Comparison of ENCODE assay signal across 8 mouse cellular contexts in genomic region chr10:64087521-64087920, GRCm38 (mm10). TPM values are rescaled to one million over a fixed set of nuclear protein-coding genes. Genes with fewer than 3 reads are reported as not detected.
DNase-seq lines count a peak whose midpoint lies in the region; ATAC-seq and TF ChIP-seq lines count a peak whose summit lies in the region.
"Had no signal": no experiment of that assay in that cellular context is flagged by ENCODE, and none has a peak within 500 bp of the region (broad histone marks: within the 10 kb centered on the region; RNA-seq: fewer than 3 reads in every experiment).

No protein-coding gene starts in this region.

- no peaks in the 10 kb centered on the region for H3K4me1 ChIP-seq in lung, embryonic 14.5 days (ENCODE audit: insufficient read depth)
- peaks cover 46% of the 10 kb centered on the region for H3K4me1 ChIP-seq in forebrain, embryonic 10.5 days
- H3K4me1 ChIP-seq in intestine, embryonic 16.5 days (ENCODE audit: control insufficient read depth, insufficient read depth, low read length): no peaks in the 10 kb centered on the region
- H3K4me1 ChIP-seq in small intestine, adult 2 months (ENCODE audit: control insufficient read depth, insufficient read depth, insufficient read length, low read length): no peaks in the 10 kb centered on the region

- no peak overlapping the region for H3K9ac ChIP-seq in lung, embryonic 14.5 days
- H3K9ac ChIP-seq in intestine, embryonic 16.5 days (ENCODE audit: low read depth, low read length): peak overlapping the region; percentile 61

- 3% methylated on average over 12 of the region's 12 CpGs for WGBS in lung, embryonic 14.5 days
- WGBS in forebrain, embryonic 10.5 days: under 1% methylated on average over 12 of the region's 12 CpGs
- 1% methylated on average over 12 of the region's 12 CpGs for WGBS in intestine, embryonic 16.5 days
- 4% methylated on average over 12 of the region's 12 CpGs for WGBS in small intestine, adult 2 months

- H3K9me3 ChIP-seq in lung, embryonic 14.5 days (ENCODE audit: low read depth, low read length): no peaks in the 10 kb centered on the region
- no peaks in the 10 kb centered on the region for H3K9me3 ChIP-seq in forebrain, embryonic 10.5 days
- H3K9me3 ChIP-seq in intestine, embryonic 16.5 days (ENCODE audit: control insufficient read depth, low read length): no peaks in the 10 kb centered on the region

- no peaks in the 10 kb centered on the region for H3K36me3 ChIP-seq in lung, embryonic 14.5 days (ENCODE audit: insufficient read depth)
- H3K36me3 ChIP-seq in forebrain, embryonic 10.5 days (replicated peaks): no peaks in the 10 kb centered on the region
- no peaks in the 10 kb centered on the region for H3K36me3 ChIP-seq in intestine, embryonic 16.5 days (ENCODE audit: control insufficient read depth, insufficient read depth, low read length)
- H3K36me3 ChIP-seq in small intestine, adult 2 months (ENCODE audit: control insufficient read depth, insufficient read depth, low read length): no peaks in the 10 kb centered on the region

- DNase-seq in lung, embryonic 14.5 days: no peak
- DNase-seq in lung, postnatal 4 days: no peak
- DNase-seq in forebrain, embryonic 10.5 days (ENCODE audit: extremely low spot score, low spot score): no peak
- DNase-seq in ovary, adult 18-20 months (ENCODE audit: low spot score): no peak
- DNase-seq: gastrocnemius, postnatal 36 days had no signal

- no peak for ATAC-seq in lung, embryonic 14.5 days (ENCODE audit: insufficient read depth)
- no peak for ATAC-seq in intestine, embryonic 16.5 days
- ATAC-seq in CD4-positive, CD25-positive, alpha-beta regulatory T cell, adult 4 months: no peak

- peak overlapping the region; percentile 63 for H3K4me2 ChIP-seq in lung, embryonic 14.5 days
- peak overlapping the region; percentile 58 for H3K4me2 ChIP-seq in intestine, embryonic 16.5 days (ENCODE audit: low read depth, low read length)

- TF ChIP-seq CTCF in lung, embryonic 14.5 days (IDR thresholded peaks at IDR 0.05; ENCODE audit: low read depth): no peak
- TF ChIP-seq CTCF in small intestine, adult 2 months (IDR thresholded peaks at IDR 0.05; ENCODE audit: extremely low read depth, insufficient read length, insufficient replicate concordance, low read depth, low read length): no peak

- peaks cover 15% of the 10 kb centered on the region for H3K27me3 ChIP-seq in lung, embryonic 14.5 days (ENCODE audit: insufficient read depth, low read length)
- H3K27me3 ChIP-seq in forebrain, embryonic 10.5 days (ENCODE audit: poor library complexity, severe bottlenecking): peaks cover 55% of the 10 kb centered on the region
- peaks cover 11% of the 10 kb centered on the region; the same call in 1 of the 2 replicates for H3K27me3 ChIP-seq in intestine, embryonic 16.5 days (replicated peaks; ENCODE audit: control insufficient read depth, insufficient read depth, low read length)
- no peaks in the 10 kb centered on the region for H3K27me3 ChIP-seq in small intestine, adult 2 months (ENCODE audit: control insufficient read depth, insufficient read depth, low read length)

- peak overlapping the region; percentile 34 for H3K4me3 ChIP-seq in lung, embryonic 14.5 days (ENCODE audit: low read depth, low read length)
- peak overlapping the region; percentile 56 for H3K4me3 ChIP-seq in forebrain, embryonic 10.5 days
- peak overlapping the region; percentile 42 for H3K4me3 ChIP-seq in intestine, embryonic 16.5 days (ENCODE audit: low read length)
- peak overlapping the region; percentile 46 for H3K4me3 ChIP-seq in small intestine, adult 2 months (ENCODE audit: low read depth, low read length)

- H3K27ac ChIP-seq in lung, embryonic 14.5 days (ENCODE audit: low read depth): no peak overlapping the region
- H3K27ac ChIP-seq in forebrain, embryonic 10.5 days: peak overlapping the region; percentile 58; the same call in 1 of the 2 replicates
- no peak overlapping the region for H3K27ac ChIP-seq in intestine, embryonic 16.5 days (ENCODE audit: low read length)
- H3K27ac ChIP-seq in small intestine, adult 2 months (ENCODE audit: insufficient read depth, low read depth, low read length): no peak overlapping the region

- TF ChIP-seq POLR2A in small intestine, adult 2 months (IDR thresholded peaks at IDR 0.05; ENCODE audit: low read depth, low read length): no peak

RNA-seq across cellular contexts. Expression of gene Lrrtm3, which starts 2.6 kb away (rescaled TPM):
- polyA plus RNA-seq in lung, embryonic 14.5 days (2014; fragmentation: Nextera tagmentation; extraction: Ambion mirVana): 2.6 and 3.3 TPM in 2 replicates
- polyA plus RNA-seq in forebrain, embryonic 10.5 days (2016; fragmentation: Nextera tagmentation; extraction: Ambion mirVana): 1.4 and 1.9 TPM in 2 replicates
- polyA plus RNA-seq in intestine, embryonic 16.5 days (2015; fragmentation: Nextera tagmentation; extraction: Ambion mirVana): 3.0 and 3.7 TPM in 2 replicates
- polyA plus RNA-seq in small intestine, adult 2 months (2012; rRNA removed): 0.10 and 0.25 TPM in 2 replicates
- polyA plus RNA-seq in CD4-positive, CD25-positive, alpha-beta regulatory T cell, adult 4 months (2017; shearing (Covaris generic)): not detected
